Comparison of ENCODE assay signal across 20 mouse cellular contexts in genomic region chr11:119611496-119611895, GRCm38 (mm10).
"Had no signal": no experiment of that assay in that cellular context is flagged by ENCODE, and none has a peak within 500 bp of the region (broad histone marks: within the 10 kb centered on the region; RNA-seq: fewer than 3 reads in every experiment).

No protein-coding gene starts in this region.

- H3K4me3 ChIP-seq: liver, embryonic 13.5 days; liver, embryonic 15.5 days; lung, embryonic 15.5 days; midbrain, embryonic 13.5 days; midbrain, embryonic 15.5 days; neural tube, embryonic 12.5 days; stomach, embryonic 15.5 days had no signal

- H3K4me2 ChIP-seq: liver, embryonic 13.5 days; liver, embryonic 15.5 days; lung, embryonic 15.5 days; midbrain, embryonic 11.5 days; midbrain, embryonic 13.5 days; midbrain, embryonic 15.5 days; neural tube, embryonic 12.5 days; stomach, embryonic 15.5 days had no signal

- H3K9ac ChIP-seq: liver, embryonic 13.5 days; liver, embryonic 15.5 days; liver, postnatal 0 days; lung, embryonic 15.5 days; midbrain, embryonic 13.5 days; midbrain, embryonic 15.5 days; neural tube, embryonic 12.5 days; stomach, embryonic 15.5 days had no signal

- H3K4me1 ChIP-seq: lung, embryonic 15.5 days; midbrain, embryonic 15.5 days; neural tube, embryonic 12.5 days had no signal

- H3K27ac ChIP-seq: liver, embryonic 13.5 days; liver, embryonic 15.5 days; lung, embryonic 15.5 days; macrophage; midbrain, embryonic 13.5 days; midbrain, embryonic 15.5 days; neural tube, embryonic 12.5 days; stomach, embryonic 15.5 days had no signal

- H3K36me3 ChIP-seq: lung, embryonic 15.5 days; midbrain, embryonic 15.5 days; stomach, embryonic 15.5 days had no signal

- ATAC-seq: liver, postnatal 0 days; lung, postnatal 0 days; midbrain, embryonic 13.5 days; midbrain, embryonic 15.5 days had no signal

- H3K9me3 ChIP-seq: liver, embryonic 13.5 days; liver, embryonic 15.5 days; lung, embryonic 15.5 days; midbrain, embryonic 13.5 days; midbrain, embryonic 15.5 days; neural tube, embryonic 12.5 days; stomach, embryonic 15.5 days had no signal

- DNase-seq: liver, embryonic 13.5 days; liver, postnatal 0 days; lung, adult 2 months; lung, postnatal 14 days; lung, postnatal 36 days; retina, postnatal 1 day; right cerebral cortex, adult 18-20 months; right cerebral cortex, postnatal 25 days; right cerebral cortex, postnatal 4 days; thymus, adult 2 months; thymus, postnatal 36 days had no signal

- H3K27me3 ChIP-seq: liver, embryonic 13.5 days; liver, embryonic 15.5 days; lung, embryonic 15.5 days; midbrain, embryonic 13.5 days; midbrain, embryonic 15.5 days; neural tube, embryonic 12.5 days; stomach, embryonic 15.5 days had no signal
